In genomic region chr4:141602523-141603223, GRCm38 (mm10) we compare ENCODE assay signal across 16 mouse cellular contexts. TPM values are rescaled to one million over a fixed set of nuclear protein-coding genes. Genes with fewer than 3 reads are reported as not detected.
DNase-seq lines count a peak whose midpoint lies in the region; ATAC-seq lines count a peak whose summit lies in the region.
"Had no signal": no experiment of that assay in that cellular context is flagged by ENCODE, and none has a peak within 500 bp of the region (broad histone marks: within the 10 kb centered on the region; RNA-seq: fewer than 3 reads in every experiment).

No protein-coding gene starts in this region.

- 59% methylated on average over 11 of the region's 11 CpGs for WGBS in kidney, embryonic 14.5 days
- WGBS in heart, embryonic 11.5 days (ENCODE audit: insufficient replicate concordance), result 60% methylated on average over 11 of the region's 11 CpGs
- WGBS in midbrain, embryonic 13.5 days, result 88% methylated on average over 11 of the region's 11 CpGs

- H3K4me3 ChIP-seq in kidney, embryonic 14.5 days (ENCODE audit: low read length), result no peak overlapping the region
- H3K4me3 ChIP-seq in heart, embryonic 11.5 days (ENCODE audit: low read depth, low read length), result no peak overlapping the region
- H3K4me3 ChIP-seq in midbrain, embryonic 13.5 days (replicated peaks), result no peak overlapping the region

- no peaks in the 10 kb centered on the region for H3K27me3 ChIP-seq in kidney, embryonic 14.5 days (ENCODE audit: control insufficient read depth, insufficient read depth, low read length)
- no peaks in the 10 kb centered on the region for H3K27me3 ChIP-seq in heart, embryonic 11.5 days (ENCODE audit: control insufficient read depth, insufficient read depth, low read length)
- peaks cover 26% of the 10 kb centered on the region for H3K27me3 ChIP-seq in midbrain, embryonic 13.5 days

- H3K9me3 ChIP-seq in kidney, embryonic 14.5 days (ENCODE audit: control insufficient read depth, low read length), result no peaks in the 10 kb centered on the region; the same call in 1 of the 2 replicates
- no peaks in the 10 kb centered on the region for H3K9me3 ChIP-seq in heart, embryonic 11.5 days (replicated peaks; ENCODE audit: control insufficient read depth, low read length)
- H3K9me3 ChIP-seq in midbrain, embryonic 13.5 days, result no peaks in the 10 kb centered on the region

- no peak overlapping the region for H3K27ac ChIP-seq in kidney, embryonic 14.5 days (ENCODE audit: low read depth, low read length)
- peak overlapping the region; percentile 74 for H3K27ac ChIP-seq in heart, embryonic 11.5 days (ENCODE audit: low read depth, low read length)
- H3K27ac ChIP-seq in midbrain, embryonic 13.5 days, result no peak overlapping the region

- no peak overlapping the region for H3K9ac ChIP-seq in kidney, embryonic 14.5 days (ENCODE audit: low read depth, low read length)
- H3K9ac ChIP-seq in heart, embryonic 11.5 days (ENCODE audit: low read depth, low read length), result no peak overlapping the region
- H3K9ac ChIP-seq in midbrain, embryonic 13.5 days (replicated peaks), result no peak overlapping the region
- H3K9ac ChIP-seq: forebrain, postnatal 0 days had no signal

- H3K36me3 ChIP-seq in kidney, embryonic 14.5 days (ENCODE audit: control insufficient read depth, insufficient read depth, low read length), result no peaks in the 10 kb centered on the region
- no peaks in the 10 kb centered on the region for H3K36me3 ChIP-seq in heart, embryonic 11.5 days (ENCODE audit: control insufficient read depth, insufficient read depth, low read length)
- H3K36me3 ChIP-seq in midbrain, embryonic 13.5 days, result no peaks in the 10 kb centered on the region

- peaks cover 21% of the 10 kb centered on the region; the same call in 1 of the 2 replicates for H3K4me1 ChIP-seq in kidney, embryonic 14.5 days (ENCODE audit: control insufficient read depth, insufficient read depth, low read length)
- H3K4me1 ChIP-seq in heart, embryonic 11.5 days (ENCODE audit: control insufficient read depth, insufficient read depth, low read length), result peaks cover 27% of the 10 kb centered on the region
- peaks cover 22% of the 10 kb centered on the region for H3K4me1 ChIP-seq in midbrain, embryonic 13.5 days (replicated peaks)

- H3K4me2 ChIP-seq in kidney, embryonic 14.5 days (replicated peaks; ENCODE audit: low read depth, low read length), result no peak overlapping the region
- no peak overlapping the region for H3K4me2 ChIP-seq in heart, embryonic 11.5 days
- no peak overlapping the region for H3K4me2 ChIP-seq in midbrain, embryonic 13.5 days (replicated peaks)

- peak; percentile 44 for DNase-seq in kidney, adult 18-20 months
- DNase-seq in R1 (ENCODE audit: low read depth, low spot score), result peak; percentile 35
- DNase-seq in kidney, postnatal 14 days, result peak; percentile 54
- DNase-seq in frontal cortex, postnatal 25 days (ENCODE audit: low spot score in 2 of 2), result no peak
- no peak for DNase-seq in adrenal gland, postnatal 14 days
- DNase-seq: forebrain, postnatal 0 days; right cerebral cortex, adult 18-20 months had no signal

- ATAC-seq in kidney, embryonic 14.5 days (ENCODE audit: low FRiP score, low TSS enrichment), result no peak
- ATAC-seq in heart, embryonic 11.5 days (replicated peaks; ENCODE audit: insufficient number of reproducible peaks, low FRiP score, low TSS enrichment), result no peak
- ATAC-seq in midbrain, embryonic 13.5 days, result no peak
- ATAC-seq: activated CD4-positive, CD25-positive, alpha-beta regulatory T cell, adult 4 months; forebrain, postnatal 0 days had no signal

RNA-seq across cellular contexts. Expression of gene Fblim1, which starts 3.2 kb away (rescaled TPM):
- 49.4 and 71.3 TPM in 2 replicates for polyA plus RNA-seq in kidney, embryonic 14.5 days (2014; fragmentation: Nextera tagmentation; extraction: Ambion mirVana)
- polyA plus RNA-seq in heart, embryonic 11.5 days (2014; fragmentation: Nextera tagmentation; extraction: Ambion mirVana), result 53.9 and 64.0 TPM in 2 replicates
- 24.0 and 24.7 TPM in 2 replicates for polyA plus RNA-seq in midbrain, embryonic 13.5 days (2015; fragmentation: Nextera tagmentation; extraction: Ambion mirVana)
- total RNA-seq in adrenal gland, postnatal 14 days (2021), result 11.0 and 13.2 TPM in 2 replicates

RNA-seq across cellular contexts. Expression of gene Tmem82, which starts 15.8 kb away (rescaled TPM):
- polyA plus RNA-seq in kidney, embryonic 14.5 days (2014; fragmentation: Nextera tagmentation; extraction: Ambion mirVana), result 0.86 and 1.2 TPM in 2 replicates
- 0.17 and 0.30 TPM in 2 replicates for polyA plus RNA-seq in heart, embryonic 11.5 days (2014; fragmentation: Nextera tagmentation; extraction: Ambion mirVana)
- 0.10 and 0.27 TPM in 2 replicates for polyA plus RNA-seq in midbrain, embryonic 13.5 days (2015; fragmentation: Nextera tagmentation; extraction: Ambion mirVana)
- total RNA-seq in adrenal gland, postnatal 14 days (2021), result 9.7 and 9.9 TPM in 2 replicates

RNA-seq across cellular contexts. Expression of gene Slc25a34, which starts 20.9 kb away (rescaled TPM):
- 0.07 TPM in 1 of 2 replicates, not detected in the other for polyA plus RNA-seq in kidney, embryonic 14.5 days (2014; fragmentation: Nextera tagmentation; extraction: Ambion mirVana)
- not detected in 2 replicates for polyA plus RNA-seq in heart, embryonic 11.5 days (2014; fragmentation: Nextera tagmentation; extraction: Ambion mirVana)
- 0.17 and 0.19 TPM in 2 replicates for polyA plus RNA-seq in midbrain, embryonic 13.5 days (2015; fragmentation: Nextera tagmentation; extraction: Ambion mirVana)
- total RNA-seq in adrenal gland, postnatal 14 days (2021), result 31.9 and 32.5 TPM in 2 replicates
- total RNA-seq: hematopoietic stem cell, adult 5-6 weeks had no signal
- polyA plus RNA-seq: activated CD4-positive, CD25-positive, alpha-beta regulatory T cell, adult 4 months; embryonic facial prominence, embryonic 11.5 days; limb, embryonic 11.5 days; neural tube, embryonic 11.5 days; stomach, embryonic 14.5 days had no signal

Comparison
In these comparisons a context has a peak if more than half of its experiments do, and no peak if none do; other contexts are left out.
1. DNase-seq: peak in kidney, adult 18-20 months (single experiment), R1 (single experiment) and kidney, postnatal 14 days (single experiment); none in frontal cortex, postnatal 25 days (0 of 2) and adrenal gland, postnatal 14 days (single experiment).